Mouse (Mus musculus): ENCODE results near the gene Spred1. TPM values are rescaled to one million over a fixed set of nuclear protein-coding genes. Genes with fewer than 3 reads are reported as not detected.

Spred1 gene
- polyA plus RNA-seq (2017; shearing (Covaris generic)), result 4.6 TPM

DNA sequence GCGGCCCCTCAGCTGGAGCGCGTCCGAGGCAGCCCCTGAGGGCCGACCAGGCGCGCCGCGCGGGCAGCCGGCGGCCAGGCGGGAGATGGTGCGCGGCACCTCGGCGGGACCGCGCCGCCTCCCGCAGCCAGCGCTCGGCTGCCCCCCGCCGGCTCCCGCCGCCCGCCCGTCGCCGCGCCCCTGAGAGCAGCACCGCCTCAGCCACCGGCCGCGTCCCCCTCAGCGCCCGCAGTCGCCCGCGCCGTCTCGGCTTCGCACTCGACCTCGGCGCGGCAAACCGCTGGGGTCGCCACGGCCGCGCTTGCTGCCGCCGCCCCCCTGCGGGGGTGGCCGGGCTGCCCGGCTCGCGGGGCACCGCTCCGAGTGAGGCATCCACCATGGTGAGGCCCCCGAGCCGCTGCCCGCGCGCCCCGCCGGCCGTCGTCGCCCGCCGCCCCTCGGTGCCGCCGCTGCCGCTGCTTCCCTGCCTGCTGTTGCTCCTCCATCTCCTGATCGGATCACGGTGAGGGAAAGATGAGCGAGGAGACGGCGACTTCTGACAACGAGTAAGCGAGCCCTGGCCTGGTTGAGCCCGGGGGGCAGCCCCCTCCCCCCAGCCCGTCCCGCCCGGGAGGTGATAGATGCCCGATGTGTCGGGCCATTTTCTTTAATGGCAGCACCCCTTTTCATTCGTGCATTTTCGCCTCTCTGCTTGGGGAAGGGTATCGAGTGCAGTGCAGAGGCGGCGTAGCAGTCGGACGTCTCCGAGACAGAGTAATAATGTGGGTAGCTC, at the start of gene Spred1:
Gene Spred1 (plus strand): TSS at position 163 of the 772 bp plus-strand sequence.

Other genes starting within 250 kb of the Spred1 start
- not detected for gene Tmco5, start 242.7 kb upstream of the Spred1 start, polyA plus RNA-seq (2017; shearing (Covaris generic))
- gene Fam98b, start 128.4 kb downstream of the Spred1 start, polyA plus RNA-seq (2017; shearing (Covaris generic)), result 2.5 TPM
- gene Rasgrp1, start 221.6 kb downstream of the Spred1 start, polyA plus RNA-seq (2017; shearing (Covaris generic)), result 217 TPM